Mouse (Mus musculus) hindlimb bud, embryonic 11.5 days (tissue): ENCODE results near the gene Pcare.

Experiments used
- DNase-seq: peaks from one replicate; pipeline ENCODE4 v3.0.0-alpha.2; 2012; ENCODE audit warnings: low read depth, low spot score; ENCODE audit errors: extremely low spot score

Gene Pcare

DNA sequence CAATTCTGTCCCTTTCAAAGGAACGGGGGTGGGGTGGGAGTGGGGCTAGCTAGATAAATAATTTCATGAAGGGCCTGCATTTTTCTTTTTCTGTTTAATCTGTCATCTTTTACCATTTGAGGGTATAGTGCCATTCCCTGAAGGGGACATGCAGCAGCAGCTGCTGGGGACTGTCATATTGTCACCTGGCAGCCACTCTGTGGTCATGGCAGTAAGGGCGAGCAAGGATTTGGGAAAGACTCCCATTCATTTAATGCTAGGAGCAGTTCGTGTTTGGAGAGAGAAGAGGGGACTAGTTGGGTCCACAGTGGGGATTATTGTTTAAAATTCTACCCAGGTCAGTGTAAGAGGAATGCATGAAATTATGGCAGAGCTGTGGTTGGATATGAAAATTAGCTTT lies 16.3 kb downstream of the Pcare start:
- no peak for DNase-seq

DNA sequence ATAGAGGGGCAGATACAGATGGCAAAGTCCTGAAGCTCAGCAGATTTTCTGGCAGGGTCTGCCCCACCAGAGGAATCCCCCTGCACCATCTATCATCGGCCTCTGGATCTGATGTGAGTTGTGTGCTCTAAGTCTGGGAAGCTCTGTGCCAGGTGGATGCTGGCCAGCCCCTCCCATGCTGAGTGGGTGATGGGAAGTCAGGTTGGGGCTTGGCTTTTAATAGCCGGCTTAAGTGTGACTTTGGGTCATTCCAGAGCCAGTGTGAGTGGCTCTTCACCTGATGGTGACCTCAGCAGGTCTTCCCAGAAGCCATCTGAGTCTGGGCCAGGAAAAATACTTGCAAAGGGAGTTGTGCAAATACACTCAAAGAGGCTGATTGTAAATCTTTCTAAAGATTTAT lies 22.0 kb downstream of the Pcare start:
- DNase-seq: no peak

DNA sequence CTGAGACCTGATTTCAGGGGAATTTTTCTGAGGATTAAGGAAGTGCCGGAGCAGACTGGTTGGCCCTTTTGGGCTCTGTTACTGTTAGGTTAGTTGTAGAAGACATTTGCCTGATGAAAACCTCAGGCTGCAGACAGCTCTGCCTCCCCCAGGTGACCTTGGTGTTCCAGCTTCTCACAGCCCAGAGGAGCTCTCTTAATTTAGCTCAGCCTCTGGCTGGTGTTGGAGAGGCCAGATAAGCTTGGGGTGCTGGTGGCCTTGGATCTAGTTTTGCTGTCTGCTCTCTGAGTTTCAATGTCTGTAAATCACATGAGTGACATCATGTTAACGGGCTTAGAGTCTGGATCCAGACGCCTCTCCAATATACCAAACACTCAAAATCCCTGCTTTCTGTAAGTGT lies 31.7 kb downstream of the Pcare start:
- no peak for DNase-seq

DNA sequence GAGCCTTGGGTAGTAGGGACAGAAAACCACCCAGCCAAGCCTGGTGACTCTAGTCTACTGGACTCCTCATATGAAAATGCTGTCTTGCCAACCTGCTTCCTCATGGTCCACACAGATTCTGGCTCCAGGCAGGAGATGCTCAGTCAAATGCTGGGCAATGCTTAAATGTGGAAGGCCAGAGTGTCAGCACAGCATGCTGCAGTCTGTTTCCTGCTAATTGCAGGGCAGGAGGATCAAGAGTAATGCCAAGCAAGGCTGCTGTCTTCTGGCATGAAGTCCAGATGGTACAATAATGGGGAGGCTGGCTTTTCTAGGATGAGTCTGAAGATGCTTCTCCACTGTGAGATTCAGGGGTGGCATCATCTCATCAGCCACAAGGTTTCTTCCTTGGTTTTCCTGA lies 32.3 kb downstream of the Pcare start:
- DNase-seq: no peak

- no peak for DNase-seq
Observed at GRCm38 (mm10) chr17:71717881-71718625, 34.6 kb downstream of the Pcare start.

- no peak for DNase-seq
Observed at GRCm38 (mm10) chr17:71715034-71715433, 37.7 kb downstream of the Pcare start.

- DNase-seq: no peak
Observed at GRCm38 (mm10) chr17:71712279-71712678, 40.4 kb downstream of the Pcare start.

DNA sequence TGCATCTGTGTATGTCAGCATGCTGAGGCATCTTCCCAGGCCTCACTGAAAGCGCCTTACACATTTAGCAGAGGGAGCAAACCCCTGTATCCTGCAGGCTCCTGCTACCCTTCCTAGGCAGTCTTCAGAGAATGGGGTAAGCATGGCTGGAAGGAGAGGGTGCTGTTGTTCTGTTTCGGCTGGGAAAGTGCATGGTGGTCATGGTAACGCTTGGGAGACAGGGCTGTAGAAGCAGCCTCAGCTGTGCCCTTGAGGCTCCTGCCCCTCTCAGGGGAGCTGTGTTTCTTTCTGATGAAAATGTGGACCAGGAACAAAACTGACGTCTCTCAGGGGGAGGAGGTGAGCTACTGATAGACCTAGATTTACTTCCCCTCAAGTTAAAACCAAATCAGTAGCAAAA lies 45.0 kb downstream of the Pcare start:
- DNase-seq: no peak

- no peak for DNase-seq
Observed at GRCm38 (mm10) chr17:71705550-71706480, 46.9 kb downstream of the Pcare start.

GRCm38 (mm10) chr17:71705113-71705512 lies 47.6 kb downstream of the Pcare start:
- no peak for DNase-seq

DNA sequence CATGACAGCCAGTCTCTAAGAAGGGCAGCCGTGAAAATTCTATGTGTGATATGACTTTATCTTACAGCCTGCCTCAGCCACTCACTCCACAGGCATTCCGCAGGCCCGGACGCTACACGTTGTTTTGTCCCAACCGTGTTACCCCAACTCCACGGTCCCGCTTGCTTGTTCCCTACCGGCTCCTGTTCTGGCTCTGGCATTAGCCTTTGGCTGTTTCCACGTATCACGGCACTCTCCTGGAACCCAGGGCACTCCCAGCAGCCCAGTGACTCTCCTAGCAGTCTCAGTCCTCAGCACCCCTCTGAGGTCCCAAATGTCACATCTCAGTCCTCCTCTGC lies 54.1 kb downstream of the Pcare start:
- no peak for DNase-seq

GRCm38 (mm10) chr17:71697896-71698618 lies 54.6 kb downstream of the Pcare start:
- no peak for DNase-seq

DNA sequence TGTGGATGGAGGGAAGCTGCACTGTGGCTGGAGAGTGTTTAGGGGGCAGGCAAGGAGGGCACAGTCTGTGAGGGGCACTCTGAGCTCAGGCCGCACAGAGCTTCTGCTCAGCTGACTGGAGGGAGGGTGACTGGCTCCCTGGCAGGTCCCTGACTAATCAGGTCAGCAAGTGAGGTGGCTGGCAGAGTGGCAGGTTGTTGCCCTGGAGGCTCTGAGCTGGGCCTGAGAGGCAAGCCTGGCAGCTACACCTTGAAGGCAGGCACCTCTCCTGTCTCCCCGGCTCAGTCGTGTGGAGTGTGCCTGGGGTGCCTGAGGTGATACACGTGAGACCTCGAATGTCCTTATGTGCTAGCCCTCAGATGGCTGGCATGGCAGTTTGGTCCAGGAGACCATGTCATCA lies 56.3 kb downstream of the Pcare start:
- DNase-seq: no peak

- no peak for DNase-seq
Observed at GRCm38 (mm10) chr17:71695716-71696315, 56.9 kb downstream of the Pcare start.

DNA sequence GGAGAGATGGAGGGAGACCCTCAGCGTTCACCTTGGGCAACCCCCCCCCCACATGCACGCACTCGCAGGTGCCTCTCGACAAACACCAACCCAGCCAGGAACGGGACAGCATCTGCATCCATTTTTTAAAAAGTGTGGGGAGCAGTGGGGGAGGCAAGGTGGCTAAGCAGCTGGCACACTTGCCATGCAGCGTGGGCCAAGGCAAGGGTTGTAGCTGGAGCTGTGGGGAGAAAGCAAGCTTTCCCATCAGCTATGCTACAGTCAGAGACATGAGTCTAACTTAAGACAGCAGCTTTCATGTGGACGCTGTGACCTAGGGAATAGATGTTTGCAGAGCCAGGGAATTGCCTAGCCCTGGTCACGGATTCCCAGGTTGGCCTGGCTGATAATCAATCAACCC lies 57.5 kb downstream of the Pcare start:
- DNase-seq: no peak

DNA sequence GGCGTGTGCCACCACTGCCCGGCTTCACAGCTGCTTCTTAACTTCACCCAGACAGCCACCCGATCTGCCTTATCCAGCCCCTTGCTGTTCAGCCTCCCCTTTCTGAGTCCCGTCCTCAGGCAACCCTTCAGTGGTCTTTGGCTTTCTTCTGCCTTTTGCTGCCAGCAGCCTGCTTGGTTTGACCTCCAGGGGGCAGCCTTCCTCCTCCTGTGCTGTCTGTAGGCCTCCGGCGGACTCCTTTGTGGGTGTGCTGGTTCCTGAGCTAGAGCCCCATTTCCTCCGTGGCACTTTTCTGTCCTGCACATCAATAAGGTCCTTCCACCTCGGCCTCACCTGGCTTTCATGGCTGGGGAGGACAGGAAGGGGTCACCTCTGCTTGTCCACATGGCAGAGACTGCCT lies 58.9 kb downstream of the Pcare start:
- no peak for DNase-seq
